Comparison of ENCODE assay signal across 21 mouse cellular contexts in genomic region chr1:57388402-57389155, GRCm38 (mm10). TPM values are rescaled to one million over a fixed set of nuclear protein-coding genes. Genes with fewer than 3 reads are reported as not detected.
DNase-seq lines count a peak whose midpoint lies in the region; ATAC-seq and TF ChIP-seq lines count a peak whose summit lies in the region.
"Had no signal": no experiment of that assay in that cellular context is flagged by ENCODE, and none has a peak within 500 bp of the region (broad histone marks: within the 10 kb centered on the region; RNA-seq: fewer than 3 reads in every experiment).

No protein-coding gene starts in this region.

- peaks cover 9% of the 10 kb centered on the region for H3K4me1 ChIP-seq in forebrain, embryonic 14.5 days (ENCODE audit: control insufficient read depth, insufficient read depth, low read length)
- no peaks in the 10 kb centered on the region for H3K4me1 ChIP-seq in forebrain, embryonic 12.5 days
- H3K4me1 ChIP-seq in neural tube, embryonic 13.5 days (replicated peaks): peaks cover 4% of the 10 kb centered on the region; the same call in 1 of the 2 replicates
- no peaks in the 10 kb centered on the region for H3K4me1 ChIP-seq in neural tube, embryonic 15.5 days
- H3K4me1 ChIP-seq: intestine, embryonic 15.5 days; limb, embryonic 12.5 days; midbrain, embryonic 12.5 days had no signal

- H3K9ac ChIP-seq in forebrain, embryonic 14.5 days (ENCODE audit: low read length): no peak overlapping the region
- H3K9ac ChIP-seq in forebrain, embryonic 12.5 days: no peak overlapping the region
- no peak overlapping the region for H3K9ac ChIP-seq in neural tube, embryonic 13.5 days
- H3K9ac ChIP-seq in neural tube, embryonic 15.5 days (replicated peaks): no peak overlapping the region
- H3K9ac ChIP-seq: intestine, embryonic 15.5 days; limb, embryonic 12.5 days; liver, embryonic 14.5 days; midbrain, embryonic 12.5 days had no signal

- TF ChIP-seq CTCF in layer of hippocampus, adult 2 months (conservative IDR thresholded peaks at IDR 0.05): no peak

- no peak overlapping the region for H3K4me2 ChIP-seq in forebrain, embryonic 14.5 days (ENCODE audit: low read length)
- no peak overlapping the region for H3K4me2 ChIP-seq in forebrain, embryonic 12.5 days
- no peak overlapping the region for H3K4me2 ChIP-seq in neural tube, embryonic 13.5 days
- H3K4me2 ChIP-seq in neural tube, embryonic 15.5 days: no peak overlapping the region
- H3K4me2 ChIP-seq: intestine, embryonic 15.5 days; limb, embryonic 12.5 days; midbrain, embryonic 12.5 days had no signal

- no peaks in the 10 kb centered on the region for H3K27me3 ChIP-seq in forebrain, embryonic 14.5 days (replicated peaks; ENCODE audit: control insufficient read depth, insufficient read depth, low read length)
- no peaks in the 10 kb centered on the region for H3K27me3 ChIP-seq in forebrain, embryonic 12.5 days
- H3K27me3 ChIP-seq in neural tube, embryonic 13.5 days: no peaks in the 10 kb centered on the region
- H3K27me3 ChIP-seq in neural tube, embryonic 15.5 days (replicated peaks): no peaks in the 10 kb centered on the region
- H3K27me3 ChIP-seq: intestine, embryonic 15.5 days; limb, embryonic 12.5 days; midbrain, embryonic 12.5 days; Patski had no signal

- 76% methylated on average over 8 of the region's 8 CpGs for WGBS in forebrain, embryonic 14.5 days
- WGBS in forebrain, embryonic 12.5 days: 95% methylated on average over 8 of the region's 8 CpGs
- 86% methylated on average over 8 of the region's 8 CpGs for WGBS in neural tube, embryonic 13.5 days
- WGBS in neural tube, embryonic 15.5 days: 82% methylated on average over 8 of the region's 8 CpGs

- H3K27ac ChIP-seq in forebrain, embryonic 14.5 days (ENCODE audit: low read depth, low read length): peak overlapping the region; percentile 31
- no peak overlapping the region for H3K27ac ChIP-seq in forebrain, embryonic 12.5 days
- peak overlapping the region; percentile 84 for H3K27ac ChIP-seq in layer of hippocampus, adult 2 months
- no peak overlapping the region for H3K27ac ChIP-seq in neural tube, embryonic 13.5 days (replicated peaks)
- H3K27ac ChIP-seq in neural tube, embryonic 15.5 days (replicated peaks): no peak overlapping the region
- H3K27ac ChIP-seq: heart, adult 2 months; intestine, embryonic 15.5 days; limb, embryonic 12.5 days; liver, embryonic 14.5 days; midbrain, embryonic 12.5 days had no signal

- H3K4me3 ChIP-seq in forebrain, embryonic 14.5 days (ENCODE audit: low read depth, low read length): no peak overlapping the region
- H3K4me3 ChIP-seq in forebrain, embryonic 12.5 days (replicated peaks): no peak overlapping the region
- H3K4me3 ChIP-seq in layer of hippocampus, adult 2 months: no peak overlapping the region
- no peak overlapping the region for H3K4me3 ChIP-seq in neural tube, embryonic 13.5 days
- H3K4me3 ChIP-seq in neural tube, embryonic 15.5 days (replicated peaks): no peak overlapping the region
- H3K4me3 ChIP-seq: heart, adult 2 months; intestine, embryonic 15.5 days; limb, embryonic 12.5 days; midbrain, embryonic 12.5 days had no signal

- peak; percentile 70; the same call in 1 of the 2 replicates for ATAC-seq in forebrain, embryonic 14.5 days
- ATAC-seq in forebrain, embryonic 12.5 days (ENCODE audit: low FRiP score): no peak
- peak; percentile 80; the same call in 1 of the 2 replicates for ATAC-seq in neural tube, embryonic 13.5 days (ENCODE audit: low read depth)
- ATAC-seq in neural tube, embryonic 15.5 days (ENCODE audit: low FRiP score): no peak
- ATAC-seq: CD4-positive, CD25-positive, alpha-beta regulatory T cell, adult 4 months; intestine, embryonic 15.5 days; Patski had no signal

- peak; percentile 15 for DNase-seq in forebrain, embryonic 14.5 days (ENCODE audit: low spot score)
- no peak for DNase-seq in layer of hippocampus, adult 2 months (ENCODE audit: low spot score in 2 of 2)
- DNase-seq in layer of hippocampus, adult 8-10 months (ENCODE audit: low spot score in 2 of 2): no peak
- DNase-seq in right cerebral cortex, adult 2 months (ENCODE audit: low spot score in 2 of 2): no peak
- no peak for DNase-seq in right cerebral cortex, adult 18-20 months
- DNase-seq: adrenal gland, postnatal 10 days; heart, adult 2 months; heart, postnatal 36 days; kidney, adult 9 months; kidney, postnatal 36 days; spleen, adult 18-20 months; thymus, postnatal 4 days had no signal

- H3K9me3 ChIP-seq in forebrain, embryonic 14.5 days (replicated peaks; ENCODE audit: control insufficient read depth, low read length): no peaks in the 10 kb centered on the region
- H3K9me3 ChIP-seq in forebrain, embryonic 12.5 days: no peaks in the 10 kb centered on the region
- H3K9me3 ChIP-seq in neural tube, embryonic 13.5 days: no peaks in the 10 kb centered on the region
- H3K9me3 ChIP-seq in neural tube, embryonic 15.5 days (replicated peaks): no peaks in the 10 kb centered on the region
- H3K9me3 ChIP-seq: intestine, embryonic 15.5 days; limb, embryonic 12.5 days; midbrain, embryonic 12.5 days had no signal

- peaks cover 17% of the 10 kb centered on the region; the same call in 1 of the 2 replicates for H3K36me3 ChIP-seq in forebrain, embryonic 14.5 days (ENCODE audit: control insufficient read depth, insufficient read depth, low read length)
- H3K36me3 ChIP-seq in forebrain, embryonic 12.5 days (replicated peaks): peaks cover 11% of the 10 kb centered on the region; the same call in 1 of the 2 replicates
- peaks cover 20% of the 10 kb centered on the region; the same call in 1 of the 2 replicates for H3K36me3 ChIP-seq in neural tube, embryonic 13.5 days
- peaks cover 11% of the 10 kb centered on the region for H3K36me3 ChIP-seq in neural tube, embryonic 15.5 days

RNA-seq across cellular contexts. Expression of gene 1700066M21Rik, which starts 11.2 kb away (rescaled TPM):
- 30.3 and 36.8 TPM in 2 replicates for polyA plus RNA-seq in forebrain, embryonic 14.5 days (2014; fragmentation: Nextera tagmentation; extraction: Ambion mirVana)
- 16.3 and 16.6 TPM in 2 replicates for polyA plus RNA-seq in forebrain, embryonic 12.5 days (2016; fragmentation: Nextera tagmentation; extraction: Ambion mirVana)
- 10 to 100 TPM; 22.2 to 24.5 TPM for total RNA-seq in layer of hippocampus, adult 2 months (2021)
- total RNA-seq in layer of hippocampus, adult 8-10 months (2022): 10 to 100 TPM; 18.7 to 26.0 (median 21.8) TPM
- 16.0 and 16.1 TPM in 2 replicates for polyA plus RNA-seq in neural tube, embryonic 13.5 days (2015; fragmentation: Nextera tagmentation; extraction: Ambion mirVana)
- polyA plus RNA-seq in neural tube, embryonic 15.5 days (2015; fragmentation: Nextera tagmentation; extraction: Ambion mirVana): 18.6 and 21.8 TPM in 2 replicates

RNA-seq across cellular contexts. Expression of gene Maip1, which starts 17.5 kb away (rescaled TPM):
- 14.9 and 16.3 TPM in 2 replicates for polyA plus RNA-seq in forebrain, embryonic 14.5 days (2014; fragmentation: Nextera tagmentation; extraction: Ambion mirVana)
- polyA plus RNA-seq in forebrain, embryonic 12.5 days (2016; fragmentation: Nextera tagmentation; extraction: Ambion mirVana): 16.9 and 17.1 TPM in 2 replicates
- total RNA-seq in layer of hippocampus, adult 2 months (2021): 10 to 100 TPM; 12.1 to 12.5 TPM
- total RNA-seq in layer of hippocampus, adult 8-10 months (2022): 10 to 100 TPM; 12.0 to 13.4 (median 12.5) TPM
- polyA plus RNA-seq in neural tube, embryonic 13.5 days (2015; fragmentation: Nextera tagmentation; extraction: Ambion mirVana): 17.1 and 19.6 TPM in 2 replicates
- 17.5 and 18.1 TPM in 2 replicates for polyA plus RNA-seq in neural tube, embryonic 15.5 days (2015; fragmentation: Nextera tagmentation; extraction: Ambion mirVana)

RNA-seq across cellular contexts. Expression of gene Tyw5, which starts 18.3 kb away (rescaled TPM):
- 19.8 and 23.6 TPM in 2 replicates for polyA plus RNA-seq in forebrain, embryonic 14.5 days (2014; fragmentation: Nextera tagmentation; extraction: Ambion mirVana)
- 25.9 and 28.1 TPM in 2 replicates for polyA plus RNA-seq in forebrain, embryonic 12.5 days (2016; fragmentation: Nextera tagmentation; extraction: Ambion mirVana)
- total RNA-seq in layer of hippocampus, adult 2 months (2021): 10 to 100 TPM; 23.8 to 25.9 TPM
- total RNA-seq in layer of hippocampus, adult 8-10 months (2022): 10 to 100 TPM; 17.6 to 25.9 (median 22.3) TPM
- polyA plus RNA-seq in neural tube, embryonic 13.5 days (2015; fragmentation: Nextera tagmentation; extraction: Ambion mirVana): 25.5 and 28.2 TPM in 2 replicates
- polyA plus RNA-seq in neural tube, embryonic 15.5 days (2015; fragmentation: Nextera tagmentation; extraction: Ambion mirVana): 26.0 and 33.2 TPM in 2 replicates

Comparison
In these comparisons a context has a peak if more than half of its experiments do, and no peak if none do; other contexts are left out.
1. ATAC-seq: peak in forebrain, embryonic 14.5 days (single experiment) and neural tube, embryonic 13.5 days (single experiment); none in forebrain, embryonic 12.5 days (single experiment) and neural tube, embryonic 15.5 days (single experiment).
2. H3K27ac ChIP-seq: peak in forebrain, embryonic 14.5 days (single experiment) and layer of hippocampus, adult 2 months (single experiment); none in forebrain, embryonic 12.5 days (single experiment), neural tube, embryonic 13.5 days (single experiment) and neural tube, embryonic 15.5 days (single experiment).